Mouse (Mus musculus) layer of hippocampus, adult 18-20 months (tissue): ENCODE data around the gene Ccdc172. TPM values are rescaled to one million over a fixed set of nuclear protein-coding genes. Genes with fewer than 3 reads are reported as not detected.

Experiments
- DNase-seq, 2 experiments: peaks; one replicate each; pipeline ENCODE4 v3.0.0; 2022; ENCODE audit warnings: low spot score in 2 of 2
- long read RNA-seq: library from polyadenylated mRNA; stranded (forward); transcript quantifications from one replicate; pipeline ENCODE4 v2.0.0, GENCODE M21; 2021
- total RNA-seq, 2 experiments: library from RNA; stranded (reverse); gene quantifications; 2 replicates each; pipeline ENCODE4 v1.2.3; 2021

Ccdc172 gene
- not detected for total RNA-seq
- long read RNA-seq, result 0 reads

DNA sequence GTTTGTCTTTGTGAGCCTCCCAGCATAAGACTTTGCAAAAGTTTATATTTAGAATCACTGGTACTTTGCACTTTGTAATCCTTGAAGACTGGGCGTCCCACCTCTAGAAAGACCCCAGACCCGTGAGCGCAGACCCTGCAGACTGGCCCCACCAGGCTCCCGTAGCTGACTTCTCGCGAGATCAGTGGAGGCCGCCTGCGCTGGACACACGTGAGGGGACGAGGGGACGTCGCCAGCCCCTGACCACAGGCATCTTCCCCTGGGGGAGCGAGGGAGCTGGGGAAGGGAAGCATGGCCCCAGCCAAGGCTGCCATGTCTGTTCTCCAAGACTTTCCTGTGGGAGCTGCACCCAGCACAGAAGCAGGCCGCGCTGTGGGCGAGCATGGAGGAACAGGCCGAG, at the start of gene Ccdc172:
Gene Ccdc172 (plus strand): TSS at position 176 of the 400 bp plus-strand sequence.
- no peak for DNase-seq

GRCm38 (mm10) chr19:58463755-58464154, 48.0 kb upstream of the Ccdc172 start:
- DNase-seq, result no peak

DNA sequence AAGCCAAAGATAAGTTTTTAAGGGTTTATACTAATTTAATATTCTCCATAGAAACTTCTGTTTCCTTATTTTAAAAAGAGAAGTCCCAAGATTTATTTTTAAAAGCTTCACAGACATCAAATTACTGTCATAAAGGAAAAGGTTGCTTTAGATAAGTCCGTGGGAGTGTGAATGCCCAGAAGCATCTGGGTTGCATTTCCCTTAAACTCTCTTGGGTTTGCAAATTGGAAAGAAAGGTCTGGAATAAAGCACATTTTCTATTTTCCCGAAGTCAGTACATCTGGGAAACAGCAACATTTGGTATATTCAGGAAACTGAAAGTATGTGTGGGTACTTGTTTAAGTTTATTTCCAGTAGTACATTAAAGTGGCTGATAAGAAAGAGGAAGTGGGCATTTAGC, 43.5 kb upstream of the Ccdc172 start:
- no peak for DNase-seq

DNA sequence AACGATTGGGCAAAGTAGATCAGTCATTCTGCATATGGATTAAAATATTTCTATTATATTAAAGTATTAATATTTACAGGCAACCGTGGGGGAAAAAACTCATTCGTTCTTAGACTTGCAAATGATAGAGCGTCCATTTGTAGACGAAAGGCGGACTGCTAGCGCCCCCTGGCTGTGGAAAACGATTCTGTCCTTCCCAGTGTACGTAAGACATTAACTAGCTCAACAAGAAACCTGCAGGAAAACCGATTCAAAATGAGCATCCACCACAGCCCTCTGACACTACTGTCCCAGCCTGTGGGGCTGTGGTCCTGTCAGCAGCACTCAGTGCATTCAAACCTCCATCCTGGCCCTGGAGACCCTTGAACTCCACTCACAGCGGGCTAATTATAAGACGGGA, 42.4 kb upstream of the Ccdc172 start:
- DNase-seq, result peak; percentile 81 to 96

- no peak for DNase-seq
Measured at GRCm38 (mm10) chr19:58474251-58474650, 37.5 kb upstream of the Ccdc172 start.

DNA sequence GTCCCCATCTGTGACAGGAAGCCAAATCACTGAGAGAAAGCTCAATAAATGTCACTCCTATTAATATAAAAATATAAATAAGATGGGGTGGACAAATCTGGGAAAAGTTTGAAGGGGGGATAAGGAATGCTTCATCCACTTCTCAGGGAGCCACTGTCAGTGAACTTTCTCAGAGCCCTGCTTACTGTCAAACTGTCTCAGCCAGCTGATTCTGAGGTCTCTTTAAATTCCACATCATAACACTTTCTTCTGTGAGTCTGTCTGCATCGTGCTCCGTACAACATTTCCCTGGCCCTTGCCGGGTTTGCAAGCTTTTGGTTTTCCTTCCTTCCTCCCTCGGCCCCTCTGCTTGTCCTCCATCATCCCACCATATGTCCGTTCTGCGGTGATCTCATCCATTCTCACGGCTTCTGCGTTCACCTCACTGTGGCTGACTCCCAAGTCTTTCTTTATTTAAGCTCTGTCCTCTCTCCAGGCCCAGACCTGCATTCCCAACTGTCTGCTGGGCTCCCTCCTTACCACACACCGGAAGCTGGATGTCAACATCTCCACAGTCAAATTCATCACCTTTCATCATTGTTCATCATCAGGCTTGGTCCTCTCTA, 29.3 kb upstream of the Ccdc172 start:
- no peak for DNase-seq

DNA sequence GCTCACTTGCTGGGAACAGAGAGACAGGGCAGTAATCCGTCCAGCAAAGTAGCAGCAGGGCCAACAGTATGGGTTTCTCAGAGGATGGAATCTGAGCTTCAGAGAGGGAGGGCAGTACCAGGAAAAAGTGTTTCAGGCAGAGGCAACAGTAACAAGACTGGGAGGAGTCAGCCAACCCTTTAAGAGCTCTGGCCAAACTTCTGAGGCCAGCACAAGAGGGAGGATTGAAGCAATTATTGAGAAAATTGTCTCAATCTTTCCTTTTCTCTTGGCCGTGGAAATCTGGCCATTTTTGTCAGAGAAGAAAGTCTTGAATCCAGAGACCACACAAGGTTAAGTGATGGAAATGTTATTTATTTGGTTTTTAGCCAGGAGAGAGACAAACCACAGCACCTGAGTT, 25.1 kb upstream of the Ccdc172 start:
- DNase-seq, result no peak

DNA sequence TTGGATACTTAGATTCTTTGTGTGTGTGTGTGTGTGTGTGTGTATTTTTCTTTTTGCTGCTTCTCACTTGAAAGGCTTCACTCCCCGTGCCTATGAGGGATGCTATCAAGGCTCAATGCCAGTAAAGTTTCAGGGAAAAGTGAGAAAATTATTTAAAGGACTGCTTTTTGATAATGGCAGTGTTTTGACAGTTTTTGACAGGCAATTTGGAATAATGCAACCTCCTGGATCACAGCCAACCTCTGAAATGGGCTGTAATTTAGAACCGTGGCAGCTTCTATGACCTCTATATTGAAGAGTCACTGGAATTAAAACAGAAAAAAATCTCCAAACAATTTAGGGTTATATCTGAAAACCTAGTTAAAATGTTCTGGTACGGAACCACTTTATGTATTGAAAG, 14.7 kb upstream of the Ccdc172 start:
- DNase-seq, result no peak

GRCm38 (mm10) chr19:58499420-58499966, 12.3 kb upstream of the Ccdc172 start:
- DNase-seq, result no peak

DNA sequence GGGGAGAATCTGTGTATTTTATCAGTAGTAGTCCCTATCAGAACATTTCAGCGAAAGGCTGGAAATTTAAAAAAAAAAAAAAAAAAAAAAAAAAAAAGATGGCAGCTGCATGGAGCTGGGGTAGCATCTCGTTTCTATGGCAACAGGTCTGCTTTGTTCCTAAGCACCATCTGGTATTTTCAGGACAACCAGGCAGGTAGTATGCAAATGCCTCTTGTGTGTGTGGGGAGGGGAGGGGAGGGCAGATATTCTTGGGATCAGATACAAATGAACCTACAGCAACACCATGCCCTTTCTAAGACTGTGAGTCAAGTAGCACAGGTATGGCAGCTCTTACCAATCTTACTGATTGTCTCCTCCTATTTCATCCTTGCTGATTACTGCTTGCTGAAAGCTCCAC, 11.7 kb upstream of the Ccdc172 start:
- DNase-seq, result peak; percentile 13 to 68

DNA sequence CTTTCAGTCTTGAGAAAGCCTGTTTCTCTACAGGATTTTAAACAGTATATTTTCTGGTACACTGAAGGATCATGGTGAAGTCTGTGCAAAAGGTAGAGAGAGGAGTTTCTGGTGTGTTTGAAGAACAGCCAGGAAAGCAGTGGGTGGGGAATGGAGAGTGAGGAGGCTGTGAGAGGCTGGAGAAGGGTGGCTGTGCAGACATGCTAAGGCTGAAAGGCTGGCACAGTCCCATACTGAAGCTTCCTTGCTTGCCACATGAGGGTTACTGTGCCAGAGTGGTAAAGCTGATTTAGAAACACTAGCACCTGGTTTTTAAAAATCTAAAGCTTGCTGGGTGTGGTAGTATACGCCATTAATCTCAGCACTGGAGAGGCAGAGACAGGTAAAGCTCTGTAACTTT, 9.9 kb downstream of the Ccdc172 start:
- DNase-seq, result no peak

GRCm38 (mm10) chr19:58523736-58524394, 12.1 kb downstream of the Ccdc172 start:
- no peak for DNase-seq

- no peak for DNase-seq
Measured at GRCm38 (mm10) chr19:58525457-58526239, 13.9 kb downstream of the Ccdc172 start.

- DNase-seq, result no peak
Measured at GRCm38 (mm10) chr19:58533077-58533476, 21.3 kb downstream of the Ccdc172 start.

DNA sequence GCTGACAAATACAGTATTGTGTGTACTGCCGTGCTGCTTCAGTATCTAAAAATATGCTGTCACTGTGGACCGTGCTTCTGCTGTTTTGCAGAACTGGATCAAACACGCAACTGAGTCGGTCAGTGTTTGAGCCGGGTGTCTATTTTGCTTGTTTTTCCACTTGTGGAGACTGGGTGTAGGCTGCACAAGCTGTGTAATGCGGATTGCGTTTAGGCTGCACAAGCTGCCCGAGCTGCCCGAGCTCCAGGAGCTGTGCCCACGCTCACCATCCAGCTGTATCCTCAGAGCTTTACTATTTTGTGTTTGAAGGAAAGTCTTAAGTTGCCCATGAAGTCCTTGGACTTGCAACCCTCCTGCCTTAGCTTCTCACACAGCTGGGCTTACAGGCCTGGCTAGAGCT, 24.9 kb downstream of the Ccdc172 start:
- peak; percentile 56 to 79 for DNase-seq

GRCm38 (mm10) chr19:58540396-58540795, 28.6 kb downstream of the Ccdc172 start:
- no peak for DNase-seq

DNA sequence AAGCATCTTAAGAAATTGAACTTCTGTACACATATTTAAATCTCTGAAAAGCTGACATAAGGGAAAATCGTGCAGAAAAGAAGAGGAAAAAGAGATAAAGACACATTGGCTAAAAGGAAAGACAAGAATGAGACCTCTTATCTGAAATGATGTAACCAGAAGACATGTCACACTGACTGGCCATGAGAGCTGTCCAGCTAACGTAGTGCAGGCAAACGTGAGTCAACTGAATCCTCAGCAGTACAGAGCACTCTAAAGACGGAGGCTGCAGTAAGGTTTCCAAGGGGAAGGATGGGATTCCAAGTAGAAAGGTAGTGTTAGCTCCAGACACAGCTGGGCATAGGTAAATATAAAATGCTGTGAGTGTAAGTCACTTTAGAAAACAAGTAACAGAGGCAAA, 36.6 kb downstream of the Ccdc172 start:
- DNase-seq, result no peak

GRCm38 (mm10) chr19:58550489-58550888, 38.7 kb downstream of the Ccdc172 start:
- no peak for DNase-seq

DNA sequence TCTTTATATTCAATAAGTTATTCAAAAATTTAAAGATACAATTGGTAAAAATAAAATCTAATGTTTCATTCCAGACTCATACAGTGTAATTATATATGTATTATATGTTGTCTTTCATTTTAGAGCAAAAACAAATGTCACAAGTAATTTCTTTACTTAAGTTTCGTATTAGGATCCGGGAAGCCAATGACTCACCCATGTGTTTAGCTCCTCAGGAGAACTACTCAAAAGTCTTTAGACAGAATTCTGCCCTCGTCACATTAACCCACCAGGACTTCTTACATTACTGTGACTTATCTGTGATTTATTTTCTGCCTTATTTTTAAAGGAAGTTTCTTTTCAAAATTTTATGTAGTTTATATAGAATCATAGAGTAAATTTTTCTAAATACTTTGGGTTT, 39.1 kb downstream of the Ccdc172 start:
- DNase-seq, result no peak

DNA sequence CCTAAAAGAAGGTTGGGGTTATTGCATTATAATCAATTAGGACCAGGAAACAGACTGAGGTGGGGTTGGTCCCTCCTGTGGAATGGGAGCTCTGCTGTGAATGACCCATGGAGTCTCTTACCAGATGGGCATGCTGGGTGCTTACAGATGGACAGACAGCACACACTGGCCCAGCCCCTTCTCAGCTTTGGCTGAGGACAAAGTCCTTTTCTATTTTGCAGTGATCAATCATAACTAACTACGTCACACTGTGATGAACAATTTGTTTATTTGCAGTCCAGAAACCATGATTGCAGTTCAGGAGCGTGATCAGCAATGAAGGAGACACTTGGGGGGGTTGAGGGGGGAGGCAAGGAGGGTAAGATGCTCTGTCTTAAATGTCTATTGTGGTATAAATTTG, 43.2 kb downstream of the Ccdc172 start:
- DNase-seq, result no peak

DNA sequence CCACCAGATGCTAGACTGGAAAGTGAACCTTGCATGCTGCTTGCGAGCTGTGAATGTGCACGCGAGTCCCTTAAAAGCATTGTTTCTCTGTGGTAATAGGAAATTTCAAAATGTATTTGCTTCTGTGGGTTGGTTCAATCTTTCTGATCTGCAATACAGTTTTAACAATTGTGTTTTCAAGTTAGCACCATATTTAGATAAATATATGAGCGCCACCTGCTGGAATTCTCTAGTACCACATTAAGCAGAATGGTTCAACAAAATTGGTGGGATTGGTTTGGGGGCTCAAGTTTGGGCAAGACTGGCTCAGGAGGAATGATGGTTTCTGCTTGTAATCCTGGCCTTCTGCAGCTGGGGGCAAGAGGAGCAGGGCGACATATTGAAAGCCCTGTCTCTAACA, 46.6 kb downstream of the Ccdc172 start:
- DNase-seq, result peak; percentile 31 to 79

DNA sequence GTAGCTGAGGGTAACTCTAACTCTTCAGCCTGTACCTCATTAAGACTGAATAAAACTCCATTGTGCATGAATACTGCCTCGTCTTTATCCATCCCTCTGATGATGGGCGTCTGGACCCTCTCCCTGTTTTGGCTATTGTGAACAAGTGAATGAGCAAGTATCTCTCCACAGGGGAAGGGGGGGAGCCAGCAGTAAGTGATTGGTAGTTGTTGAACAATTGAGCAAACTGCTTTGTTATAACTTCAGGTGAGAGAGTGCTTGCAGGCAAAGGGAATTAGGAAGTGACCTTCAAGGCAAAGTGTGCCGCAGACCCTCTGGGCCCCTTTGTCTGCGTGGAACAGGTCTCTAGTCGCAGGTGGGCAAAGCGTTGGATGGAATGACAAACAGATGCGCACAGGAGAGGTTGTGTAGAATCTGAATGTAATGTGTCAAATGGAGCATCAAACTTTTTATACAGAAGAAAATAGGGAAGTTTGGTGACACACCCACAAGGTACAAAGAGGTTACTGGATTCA, 50.6 kb downstream of the Ccdc172 start:
- no peak for DNase-seq
